Mouse (Mus musculus) kidney, postnatal 0 days (tissue): Measurements from ENCODE around the gene Gm5475. TPM values are rescaled to one million over a fixed set of nuclear protein-coding genes. Genes with fewer than 3 reads are reported as not detected.

Experiments
- ATAC-seq: fragments of 200-750 bp; cut with Nextera tagmentation; replicated peaks from 2 replicates; pipeline ENCODE4 v1.8.0; 2017; ENCODE audit warnings: low read depth, moderate number of reproducible peaks, moderate TSS enrichment, moderate library complexity; ENCODE audit not compliant: low FRiP score
- DNase-seq: peaks from one replicate; pipeline ENCODE4 v3.0.0-alpha.2; 2016; ENCODE audit warnings: low spot score
- H3K27ac ChIP-seq: fragments of 300-500 bp; sonication (generic); 2 replicates; pipeline ENCODE4 v1.5.1; 2014; ENCODE audit warnings: mild to moderate bottlenecking
- H3K27me3 ChIP-seq: fragments of 300-500 bp; sonication (generic); 2 replicates; pipeline ENCODE4 v1.6.1; 2014; ENCODE audit warnings: low read length, mixed read lengths; ENCODE audit not compliant: insufficient read depth
- H3K36me3 ChIP-seq: fragments of 300-500 bp; sonication (generic); 2 replicates; pipeline ENCODE4 v1.6.1; 2014; ENCODE audit warnings: low read length, mixed read lengths; ENCODE audit not compliant: insufficient read depth
- H3K4me1 ChIP-seq: fragments of 300-500 bp; sonication (generic); replicated peaks from 2 replicates; pipeline ENCODE4 v1.6.1; 2014; ENCODE audit warnings: antibody characterized with exemption, low read length, mixed read lengths; ENCODE audit not compliant: insufficient read depth
- H3K4me2 ChIP-seq: fragments of 300-500 bp; sonication (generic); 2 replicates; pipeline ENCODE4 v1.6.1; 2014; ENCODE audit warnings: mild to moderate bottlenecking, low read length, moderate library complexity, mixed read lengths
- H3K4me3 ChIP-seq: fragments of 300-500 bp; sonication (generic); replicated peaks from 2 replicates; pipeline ENCODE4 v1.5.1; 2014; ENCODE audit warnings: low read depth, low read length
- H3K9ac ChIP-seq: fragments of 300-500 bp; sonication (generic); 2 replicates; pipeline ENCODE4 v1.6.1; 2014; ENCODE audit warnings: low read depth, low read length
- H3K9me3 ChIP-seq: fragments of 300-500 bp; sonication (generic); replicated peaks from 2 replicates; pipeline ENCODE4 v1.6.1; 2016; ENCODE audit warnings: low read length, inconsistent platforms, mixed read lengths
- CTCF ChIP-seq: IDR thresholded peaks from 2 replicates; pipeline ENCODE4 v1.5.1; 2016; ENCODE audit warnings: antibody characterized with exemption, low read depth, mild to moderate bottlenecking, moderate library complexity
- WGBS: fragments of 180-500 bp; shearing (Covaris S2); extraction: QIAGEN DNeasy Blood & Tissue Kit; methylation state at CpG from one replicate; pipeline ENCODE4 v1.1.7; 2014; 5-methylcytosine and 5-hydroxymethylcytosine counted together
- polyA plus RNA-seq: library from polyadenylated mRNA; unstranded; fragments of >200 nt; fragmentation: Nextera tagmentation; extraction: Ambion mirVana; gene quantifications from 2 replicates; pipeline ENCODE4 v1.2.1, GENCODE M21; 2015

Gene Gm5475
- polyA plus RNA-seq, 1 experiment from 2014 or later: 1.5 TPM

DNA sequence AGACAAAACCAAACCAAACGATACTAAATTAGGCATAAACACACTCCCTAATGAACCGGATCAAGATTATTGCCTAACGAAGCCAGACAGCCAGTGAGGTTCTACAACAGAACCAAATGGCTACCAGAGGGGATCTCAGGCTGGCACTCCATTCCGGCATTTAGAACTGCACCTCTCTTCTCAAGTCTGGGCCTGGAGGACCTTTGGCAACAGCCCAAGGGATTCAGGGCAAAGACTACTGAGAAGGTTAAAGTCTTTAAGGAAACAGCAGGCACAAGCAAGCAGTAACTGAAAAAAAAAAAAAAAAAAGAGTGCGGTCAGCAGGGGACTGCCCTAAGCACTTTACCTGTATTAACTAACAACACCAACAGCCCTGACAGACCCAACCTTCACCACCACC lies 40.1 kb downstream of the Gm5475 start:
- no peak overlapping the region for H3K4me3 ChIP-seq
- peak overlapping the region; percentile 22; the same call in 1 of the 2 replicates for H3K27ac ChIP-seq
- H3K27me3 ChIP-seq: no peaks in the 10 kb centered on the region
- WGBS: 43% methylated on average over 5 of the region's 5 CpGs
- TF ChIP-seq CTCF: no peak
- DNase-seq (no peak), ATAC-seq (no peak)
- H3K4me1 ChIP-seq: no peaks in the 10 kb centered on the region
- no peak overlapping the region for H3K4me2 ChIP-seq
- no peak overlapping the region for H3K9ac ChIP-seq
- H3K9me3 ChIP-seq: no peaks in the 10 kb centered on the region
- H3K36me3 ChIP-seq: no peaks in the 10 kb centered on the region

DNA sequence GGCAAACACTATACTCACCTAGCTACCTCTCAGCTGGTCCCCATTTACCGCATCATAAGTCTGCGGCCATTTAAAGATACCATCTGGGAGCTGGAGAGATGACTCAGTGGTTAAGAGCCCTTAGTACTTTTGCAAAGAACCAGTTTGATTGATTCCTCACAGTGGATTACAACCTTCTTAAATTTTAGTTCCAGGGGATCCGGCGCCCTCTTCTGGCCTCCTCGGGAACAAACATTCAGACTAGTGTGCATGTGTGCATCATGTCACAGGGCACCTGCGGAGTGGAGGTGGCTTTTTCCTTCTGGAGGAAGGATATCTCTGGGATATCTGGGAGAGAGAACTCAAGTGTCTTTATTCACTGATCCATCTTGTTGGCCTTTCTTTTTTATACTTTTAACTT lies 41.8 kb downstream of the Gm5475 start:
- H3K4me2 ChIP-seq: no peak overlapping the region
- DNase-seq (peak; percentile 76), ATAC-seq (0 out of 2 replicates have a peak, but pooled peaks have one; percentile 18)
- no peak overlapping the region for H3K27ac ChIP-seq
- WGBS: 21% methylated on average over 6 of the region's 6 CpGs
- no peaks in the 10 kb centered on the region for H3K9me3 ChIP-seq
- 0 out of 2 replicates have a peak, but pooled peaks cover 4% of the 10 kb centered on the region for H3K4me1 ChIP-seq
- peak; percentile 82 for TF ChIP-seq CTCF
- no peak overlapping the region for H3K4me3 ChIP-seq
- H3K27me3 ChIP-seq: no peaks in the 10 kb centered on the region
- no peak overlapping the region for H3K9ac ChIP-seq
- H3K36me3 ChIP-seq: no peaks in the 10 kb centered on the region

DNA sequence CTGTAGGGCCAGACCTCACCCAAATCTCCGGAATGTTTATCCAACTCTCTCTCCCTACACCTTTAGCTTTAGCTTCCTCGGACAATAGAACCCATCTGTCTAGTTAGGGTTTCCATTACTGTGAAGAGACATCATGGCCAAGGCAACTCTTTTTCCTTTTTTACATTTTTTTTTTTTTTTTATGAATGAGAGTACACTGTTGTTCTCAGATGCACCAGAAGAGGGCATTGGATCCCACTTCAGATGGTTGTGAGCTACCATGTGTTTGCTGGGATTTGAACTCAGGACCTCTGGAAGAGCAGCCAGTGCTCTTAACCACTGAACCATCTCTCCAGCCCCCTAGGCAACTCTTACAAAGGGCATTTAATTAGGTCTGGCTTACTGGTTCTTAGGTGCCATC lies 43.5 kb downstream of the Gm5475 start:
- WGBS: 80% methylated on average over 2 of the region's 2 CpGs
- Histone ChIP-seq H3K27ac (no peak overlapping the region), H3K9ac (no peak overlapping the region), H3K4me3 (no peak overlapping the region), H3K9me3 (no peaks in the 10 kb centered on the region), H3K27me3 (no peaks in the 10 kb centered on the region), H3K4me1 (peaks cover 12% of the 10 kb centered on the region; the same call in 1 of the 2 replicates), H3K4me2 (no peak overlapping the region), H3K36me3 (no peaks in the 10 kb centered on the region)
- DNase-seq (no peak), ATAC-seq (no peak)
- peak; percentile 25; the same call in 1 of the 2 replicates for TF ChIP-seq CTCF

DNA sequence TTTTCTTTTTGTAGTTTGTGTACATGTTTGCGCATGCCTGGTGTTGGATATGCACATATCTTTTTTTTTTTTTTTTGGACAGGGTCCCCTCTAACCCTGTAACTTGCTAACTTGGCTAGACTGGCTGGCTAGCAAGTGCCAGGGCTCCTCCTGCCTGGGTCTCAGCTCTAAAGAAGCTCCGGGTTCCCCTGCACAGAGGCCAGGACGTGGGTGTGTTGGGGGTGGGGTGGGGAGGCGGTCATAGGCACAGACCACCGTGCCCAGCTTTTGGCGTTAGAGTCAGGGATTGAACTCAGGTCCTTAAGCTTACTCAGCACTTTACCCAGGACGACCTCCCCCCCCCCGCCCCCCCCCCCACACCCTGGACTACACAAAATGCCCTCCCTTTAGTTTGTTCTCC lies 45.8 kb downstream of the Gm5475 start:
- DNase-seq (no peak), ATAC-seq (no peak)
- H3K4me1 ChIP-seq: peaks cover 12% of the 10 kb centered on the region; the same call in 1 of the 2 replicates
- no peak overlapping the region for H3K9ac ChIP-seq
- peaks cover 4% of the 10 kb centered on the region; the same call in 1 of the 2 replicates for H3K36me3 ChIP-seq
- no peak for TF ChIP-seq CTCF
- no peaks in the 10 kb centered on the region for H3K27me3 ChIP-seq
- H3K27ac ChIP-seq: no peak overlapping the region
- peak overlapping the region; percentile 65; the same call in 1 of the 2 replicates for H3K4me2 ChIP-seq
- WGBS: 38% methylated on average over 8 of the region's 8 CpGs
- H3K4me3 ChIP-seq: no peak overlapping the region
- no peaks in the 10 kb centered on the region for H3K9me3 ChIP-seq

DNA sequence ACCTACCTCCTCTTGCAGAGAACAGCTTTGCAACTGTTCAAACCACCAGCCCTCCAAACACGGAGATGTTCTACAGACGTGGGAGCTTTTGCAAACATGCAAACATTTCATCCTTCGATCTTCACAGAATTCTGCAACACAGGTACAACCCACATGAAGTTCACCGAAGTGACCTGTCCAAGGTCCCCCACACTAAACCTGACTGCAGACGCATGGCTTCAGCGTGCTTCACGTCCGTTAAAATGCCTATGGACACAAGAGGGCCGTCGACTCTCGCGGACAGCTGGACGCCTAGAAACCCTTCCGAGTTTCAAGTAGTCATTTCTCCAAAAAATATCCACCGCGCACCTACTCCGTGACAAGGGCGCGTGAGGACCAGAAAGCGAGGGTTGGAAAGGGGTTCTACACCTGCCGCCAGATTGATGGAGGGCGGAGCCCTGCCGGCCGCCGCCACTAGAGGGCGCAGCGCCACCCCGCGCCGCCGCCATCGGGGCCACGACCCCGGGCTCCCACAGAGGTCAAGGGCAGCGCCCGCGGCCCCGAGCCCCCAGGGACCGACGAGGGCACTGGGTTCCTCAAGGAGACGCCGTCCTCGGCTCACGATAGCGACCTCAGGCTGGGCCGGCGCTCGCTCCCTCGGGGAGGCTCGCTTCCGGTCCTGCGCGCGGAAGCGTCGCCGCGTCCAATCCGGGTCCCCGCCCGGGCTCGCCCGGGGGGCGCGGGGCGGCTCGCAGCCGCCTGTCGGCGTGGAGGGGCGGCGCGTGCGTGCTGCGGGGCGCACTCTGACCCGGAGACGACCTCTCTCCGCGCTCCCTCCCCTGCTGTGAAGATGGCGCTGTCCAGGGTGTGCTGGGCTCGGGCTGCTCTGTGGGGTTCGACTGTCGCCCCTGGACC lies 46.6 kb downstream of the Gm5475 start, which contains the start of gene Letmd1:
Letmd1 (plus strand) TSS at position 729 of the 894 bp plus-strand sequence.
- ATAC-seq: peak; percentile 90
- WGBS: 2% methylated on average over 76 of the region's 84 CpGs

DNA sequence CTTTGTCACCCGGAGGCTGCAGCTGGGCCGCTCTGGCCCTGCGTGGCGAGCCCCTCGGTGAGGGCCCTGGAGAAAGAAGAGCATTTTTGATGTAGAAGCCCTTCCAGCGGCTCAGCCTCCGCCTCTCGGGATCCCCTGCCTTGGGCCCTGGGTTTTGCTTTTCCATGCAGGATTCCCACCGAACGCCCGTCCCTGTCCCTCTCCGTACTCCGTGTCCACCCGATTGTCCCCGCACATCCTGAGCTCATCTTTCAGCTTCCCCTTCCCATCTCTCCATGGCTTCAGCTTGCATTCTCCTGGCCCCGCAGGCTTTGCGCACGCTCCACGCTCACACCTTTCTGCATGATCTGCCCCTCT lies 47.2 kb downstream of the Gm5475 start:
- H3K27me3 ChIP-seq: no peaks in the 10 kb centered on the region
- peak overlapping the region; percentile 74 for H3K9ac ChIP-seq
- WGBS: under 1% methylated on average over 19 of the region's 19 CpGs
- no peak for TF ChIP-seq CTCF
- peak overlapping the region; percentile 65 for H3K4me2 ChIP-seq
- H3K4me3 ChIP-seq: peak overlapping the region; percentile 85
- DNase-seq (no peak), ATAC-seq (no peak; the same call in 1 of the 2 replicates)
- H3K27ac ChIP-seq: peak overlapping the region; percentile 89
- no peaks in the 10 kb centered on the region for H3K9me3 ChIP-seq
- peaks cover 9% of the 10 kb centered on the region; the same call in 1 of the 2 replicates for H3K36me3 ChIP-seq
- peaks cover 12% of the 10 kb centered on the region; the same call in 1 of the 2 replicates for H3K4me1 ChIP-seq

More for the DNA sequence above, 46.6 kb downstream of the Gm5475 start, which contains the start of gene Letmd1:
- Histone ChIP-seq H3K9ac (peak within 1 kb of the TSS; percentile 74), H3K36me3 (peaks cover 7% of the 10 kb centered on the region; the same call in 1 of the 2 replicates), H3K4me2 (peak within 1 kb of the TSS; percentile 65), H3K27ac (peak within 1 kb of the TSS; percentile 89), H3K4me1 (peaks cover 12% of the 10 kb centered on the region; the same call in 1 of the 2 replicates), H3K4me3 (peak within 1 kb of the TSS; percentile 85), H3K9me3 (no peaks in the 10 kb centered on the region), H3K27me3 (no peaks in the 10 kb centered on the region)
- peak; percentile 90 for DNase-seq
- peak; percentile 75 for TF ChIP-seq CTCF
